ENCODE assay signal across 25 mouse cellular contexts in the genomic region with DNA sequence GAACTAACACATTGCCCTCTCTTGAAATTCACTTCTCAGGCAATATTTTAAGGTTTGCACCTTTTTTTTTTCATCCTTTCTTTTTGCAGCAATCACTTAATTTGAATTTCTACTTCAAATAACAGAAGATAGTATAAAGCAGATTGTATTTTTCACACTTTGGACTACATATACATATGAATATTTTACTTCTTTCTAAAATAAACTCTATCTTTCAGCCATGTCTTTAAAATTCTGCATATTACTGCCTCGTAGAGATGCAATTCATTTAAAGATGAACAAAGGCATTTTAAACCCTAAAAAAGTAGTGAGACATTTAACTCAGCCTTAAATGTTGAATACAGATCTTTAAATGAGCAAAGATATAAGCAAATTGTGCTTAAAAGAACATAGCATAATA.
A peak's percentile ranks its signal among the peaks of the same experiment; 100 is the strongest.
DNase-seq lines count a peak whose midpoint lies in the region; ATAC-seq and TF ChIP-seq lines count a peak whose summit lies in the region.
"Had no signal": no experiment of that assay in that cellular context is flagged by ENCODE, and none has a peak within 500 bp of the region (broad histone marks: within the 10 kb centered on the region; RNA-seq: fewer than 3 reads in every experiment).

No protein-coding gene starts in this region.

- no peak for TF ChIP-seq CTCF in left cerebral cortex, adult 2 months (IDR thresholded peaks at IDR 0.05)

- H3K9ac ChIP-seq in forebrain, embryonic 16.5 days (replicated peaks; ENCODE audit: low read depth, low read length) = no peak overlapping the region
- no peak overlapping the region for H3K9ac ChIP-seq in forebrain, embryonic 12.5 days
- H3K9ac ChIP-seq: embryonic facial prominence, embryonic 12.5 days; embryonic facial prominence, embryonic 15.5 days; hindbrain, embryonic 12.5 days; hindbrain, embryonic 15.5 days had no signal

- 0 out of 2 replicates have a peak, but pooled peaks have one; percentile 50 for ATAC-seq in forebrain, embryonic 16.5 days
- no peak for ATAC-seq in forebrain, embryonic 12.5 days (ENCODE audit: low FRiP score)
- ATAC-seq: intestine, postnatal 0 days; Patski had no signal

- DNase-seq in left cerebral cortex, adult 2 months (ENCODE audit: extremely low spot score in 1 of 2, low spot score in 2 of 2) = no peak
- DNase-seq in left cerebral cortex, adult 9 months (ENCODE audit: low spot score in 2 of 2) = no peak
- peak; percentile 21 for DNase-seq in telencephalon, adult 2 months (ENCODE audit: low read depth, low spot score)
- no peak for DNase-seq in thymus, postnatal 4 days
- DNase-seq: adrenal gland, postnatal 10 days; B cell, adult 2 months; cerebellum, adult 11 months; cerebellum, adult 2 months; cerebellum, adult 9-11 months; cerebellum, postnatal 25 days; gastrocnemius, adult 2 months; gastrocnemius, postnatal 14 days; heart, adult 11 months; kidney, adult 2 months had no signal

- WGBS in forebrain, embryonic 16.5 days = 65% methylated on average over 1 of the region's 1 CpGs
- WGBS in forebrain, embryonic 12.5 days = 87% methylated on average over 1 of the region's 1 CpGs

- H3K27ac ChIP-seq in forebrain, embryonic 16.5 days (ENCODE audit: low read length) = no peak overlapping the region
- no peak overlapping the region for H3K27ac ChIP-seq in forebrain, embryonic 12.5 days
- peak overlapping the region; percentile 45; the same call in 1 of the 2 replicates for H3K27ac ChIP-seq in left cerebral cortex, adult 2 months
- H3K27ac ChIP-seq: embryonic facial prominence, embryonic 12.5 days; embryonic facial prominence, embryonic 15.5 days; gastrocnemius, adult 2 months; hindbrain, embryonic 12.5 days; hindbrain, embryonic 15.5 days had no signal

- H3K4me1 ChIP-seq in forebrain, embryonic 16.5 days (replicated peaks; ENCODE audit: control insufficient read depth, insufficient read depth, low read length) = peaks cover 2% of the 10 kb centered on the region; the same call in 1 of the 2 replicates
- no peaks in the 10 kb centered on the region for H3K4me1 ChIP-seq in forebrain, embryonic 12.5 days
- H3K4me1 ChIP-seq: embryonic facial prominence, embryonic 12.5 days; embryonic facial prominence, embryonic 15.5 days; hindbrain, embryonic 12.5 days; hindbrain, embryonic 15.5 days had no signal

- H3K36me3 ChIP-seq in forebrain, embryonic 16.5 days (ENCODE audit: control insufficient read depth, insufficient read depth) = no peaks in the 10 kb centered on the region
- H3K36me3 ChIP-seq in forebrain, embryonic 12.5 days (replicated peaks) = no peaks in the 10 kb centered on the region
- H3K36me3 ChIP-seq: embryonic facial prominence, embryonic 12.5 days; embryonic facial prominence, embryonic 15.5 days; G1E; hindbrain, embryonic 12.5 days; hindbrain, embryonic 15.5 days had no signal

- H3K27me3 ChIP-seq in forebrain, embryonic 16.5 days (replicated peaks; ENCODE audit: control insufficient read depth, insufficient read depth, low read length) = no peaks in the 10 kb centered on the region
- no peaks in the 10 kb centered on the region for H3K27me3 ChIP-seq in forebrain, embryonic 12.5 days
- H3K27me3 ChIP-seq: CH12.LX; embryonic facial prominence, embryonic 12.5 days; embryonic facial prominence, embryonic 15.5 days; hindbrain, embryonic 12.5 days; hindbrain, embryonic 15.5 days; Patski had no signal

- H3K4me2 ChIP-seq in forebrain, embryonic 16.5 days (ENCODE audit: low read length) = no peak overlapping the region
- no peak overlapping the region for H3K4me2 ChIP-seq in forebrain, embryonic 12.5 days
- H3K4me2 ChIP-seq: embryonic facial prominence, embryonic 12.5 days; embryonic facial prominence, embryonic 15.5 days; heart, embryonic 11.5 days; hindbrain, embryonic 12.5 days; hindbrain, embryonic 15.5 days had no signal

- no peak overlapping the region for H3K4me3 ChIP-seq in forebrain, embryonic 16.5 days (replicated peaks; ENCODE audit: low read length)
- no peak overlapping the region for H3K4me3 ChIP-seq in forebrain, embryonic 12.5 days (replicated peaks)
- H3K4me3 ChIP-seq in left cerebral cortex, adult 2 months = no peak overlapping the region
- H3K4me3 ChIP-seq: embryonic facial prominence, embryonic 12.5 days; embryonic facial prominence, embryonic 15.5 days; gastrocnemius, adult 2 months; hindbrain, embryonic 12.5 days; hindbrain, embryonic 15.5 days had no signal

- no peaks in the 10 kb centered on the region for H3K9me3 ChIP-seq in forebrain, embryonic 16.5 days (ENCODE audit: control insufficient read depth, low read length)
- H3K9me3 ChIP-seq in forebrain, embryonic 12.5 days = no peaks in the 10 kb centered on the region
- H3K9me3 ChIP-seq: embryonic facial prominence, embryonic 12.5 days; embryonic facial prominence, embryonic 15.5 days; G1E; hindbrain, embryonic 12.5 days; hindbrain, embryonic 15.5 days had no signal

- intact Hi-C loops in left cerebral cortex, adult 2 months (cut with DNase I) = loop anchor here (10.0 kb wide), 2 partner anchors 185 to 745 kb away; no protein-coding TSS in a partner anchor
